ENCODE assay signal across 8 mouse cellular contexts in the genomic region with DNA sequence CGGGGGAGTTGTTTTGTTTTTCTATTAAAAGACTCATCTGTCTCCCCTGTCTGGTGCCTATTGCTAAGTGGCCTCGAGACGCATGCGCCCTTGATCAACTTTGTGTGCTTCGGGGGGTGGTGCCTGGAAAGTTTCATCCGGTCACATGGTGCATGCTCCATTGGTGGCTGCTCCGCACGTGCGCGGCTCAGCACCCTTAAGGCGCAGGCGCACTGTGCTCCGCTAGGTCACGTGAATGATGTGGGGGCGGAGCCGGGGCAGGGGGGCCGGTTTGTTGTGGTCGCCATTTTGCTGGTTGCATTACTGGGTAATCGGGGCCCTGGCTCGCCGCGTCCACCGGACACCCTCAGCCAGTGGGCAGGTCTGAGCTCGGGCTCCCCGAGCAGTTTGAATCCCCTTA. TPM values are rescaled to one million over a fixed set of nuclear protein-coding genes. Genes with fewer than 3 reads are reported as not detected.
DNase-seq lines count a peak whose midpoint lies in the region; ATAC-seq and TF ChIP-seq lines count a peak whose summit lies in the region.

A gene (plus strand): TSS at position 242 of the 400 bp plus-strand sequence.

- WGBS in limb, embryonic 12.5 days = under 1% methylated on average over 25 of the region's 25 CpGs
- 1% methylated on average over 25 of the region's 25 CpGs for WGBS in midbrain, embryonic 14.5 days

- no peaks in the 10 kb centered on the region for H3K27me3 ChIP-seq in limb, embryonic 12.5 days
- no peaks in the 10 kb centered on the region for H3K27me3 ChIP-seq in midbrain, embryonic 14.5 days (ENCODE audit: control insufficient read depth, insufficient read depth, low read length)

- peak within 1 kb of the TSS; percentile 86 for H3K9ac ChIP-seq in limb, embryonic 12.5 days (replicated peaks)
- H3K9ac ChIP-seq in midbrain, embryonic 14.5 days (replicated peaks; ENCODE audit: low read length) = peak within 1 kb of the TSS; percentile 95

- peak within 1 kb of the TSS; percentile 79 for H3K4me3 ChIP-seq in embryonic fibroblast, embryonic 13.5 days (ENCODE audit: insufficient read depth, low read length)
- H3K4me3 ChIP-seq in limb, embryonic 12.5 days (replicated peaks) = peak within 1 kb of the TSS; percentile 93
- peak within 1 kb of the TSS; percentile 99 for H3K4me3 ChIP-seq in midbrain, embryonic 14.5 days (replicated peaks; ENCODE audit: low read depth, low read length)

- no peaks in the 10 kb centered on the region for H3K9me3 ChIP-seq in limb, embryonic 12.5 days
- H3K9me3 ChIP-seq in midbrain, embryonic 14.5 days (ENCODE audit: control insufficient read depth, low read length) = no peaks in the 10 kb centered on the region

- peak within 1 kb of the TSS; percentile 95 for H3K4me2 ChIP-seq in limb, embryonic 12.5 days
- H3K4me2 ChIP-seq in midbrain, embryonic 14.5 days (ENCODE audit: low read length) = peak within 1 kb of the TSS; percentile 66

- peaks cover 77% of the 10 kb centered on the region for H3K36me3 ChIP-seq in limb, embryonic 12.5 days
- peaks cover 70% of the 10 kb centered on the region for H3K36me3 ChIP-seq in midbrain, embryonic 14.5 days (ENCODE audit: control insufficient read depth, insufficient read depth, low read length)

- H3K27ac ChIP-seq in embryonic fibroblast, embryonic 13.5 days (ENCODE audit: insufficient read depth, low read length) = peak within 1 kb of the TSS; percentile 33
- H3K27ac ChIP-seq in limb, embryonic 12.5 days = peak within 1 kb of the TSS; percentile 91
- H3K27ac ChIP-seq in midbrain, embryonic 14.5 days (replicated peaks; ENCODE audit: low read depth, low read length) = peak within 1 kb of the TSS; percentile 98

- TF ChIP-seq POLR2A in embryonic fibroblast, embryonic 13.5 days (IDR thresholded peaks at IDR 0.05; ENCODE audit: low read depth, low read length) = peak; percentile 40

- TF ChIP-seq CTCF in embryonic fibroblast, embryonic 13.5 days (IDR thresholded peaks at IDR 0.05; ENCODE audit: borderline replicate concordance, insufficient read depth, low read length) = no peak

- DNase-seq in A20 (ENCODE audit: low read depth, low spot score) = peak; percentile 98
- peak; percentile 99 for DNase-seq in brain, adult 2 months (ENCODE audit: low read depth, low spot score)
- DNase-seq in heart, adult 8-10 months (ENCODE audit: low spot score) = peak; percentile 98
- DNase-seq in kidney, adult 8-10 months = peak; percentile 98 to 99
- DNase-seq in midbrain, embryonic 14.5 days = peak; percentile 100
- peak; percentile 98 for DNase-seq in spleen, adult 12 weeks (ENCODE audit: low spot score)

- peak; percentile 88 for ATAC-seq in limb, embryonic 12.5 days (ENCODE audit: insufficient number of reproducible peaks, insufficient read depth, low FRiP score, low TSS enrichment, low read depth)
- peak; percentile 91 for ATAC-seq in midbrain, embryonic 14.5 days (ENCODE audit: low FRiP score, low TSS enrichment)

- peaks cover 2% of the 10 kb centered on the region; the same call in 1 of the 2 replicates for H3K4me1 ChIP-seq in embryonic fibroblast, embryonic 13.5 days (ENCODE audit: control insufficient read depth, insufficient read depth, low read length)
- H3K4me1 ChIP-seq in limb, embryonic 12.5 days (replicated peaks) = peaks cover 12% of the 10 kb centered on the region
- H3K4me1 ChIP-seq in midbrain, embryonic 14.5 days (ENCODE audit: control insufficient read depth, insufficient read depth, low read length) = peaks cover 9% of the 10 kb centered on the region; the same call in 1 of the 2 replicates

RNA-seq across cellular contexts. Expression of the gene that starts here (rescaled TPM):
- 12.9 and 15.1 TPM in 2 replicates for polyA plus RNA-seq in embryonic fibroblast, embryonic 13.5 days (2011; ENCODE audit: insufficient read length, low read depth, missing spikeins)
- total RNA-seq in heart, adult 8-10 months (2022) = 10 to 100 TPM; 24.0 to 34.6 (median 31.8) TPM
- polyA plus RNA-seq in limb, embryonic 12.5 days (2016; fragmentation: Nextera tagmentation; extraction: Ambion mirVana) = 17.6 and 20.5 TPM in 2 replicates
- polyA plus RNA-seq in midbrain, embryonic 14.5 days (2014; fragmentation: Nextera tagmentation; extraction: Ambion mirVana) = 13.7 and 17.3 TPM in 2 replicates

Comparison
In these comparisons a context has a peak if more than half of its experiments do, and no peak if none do; other contexts are left out.
1. Peak in every context shown above with its lines: DNase-seq, ATAC-seq, H3K4me3 ChIP-seq and H3K27ac ChIP-seq.
2. H3K27ac ChIP-seq: peak in every context shown above with its lines; median percentile 98 in midbrain, embryonic 14.5 days; 91 in limb, embryonic 12.5 days; 33 in embryonic fibroblast, embryonic 13.5 days.